Mouse (Mus musculus): ENCODE data around the gene Barhl2. TPM values are rescaled to one million over a fixed set of nuclear protein-coding genes. Genes with fewer than 3 reads are reported as not detected.

Gene Barhl2
- not detected for total RNA-seq (2023)

DNA sequence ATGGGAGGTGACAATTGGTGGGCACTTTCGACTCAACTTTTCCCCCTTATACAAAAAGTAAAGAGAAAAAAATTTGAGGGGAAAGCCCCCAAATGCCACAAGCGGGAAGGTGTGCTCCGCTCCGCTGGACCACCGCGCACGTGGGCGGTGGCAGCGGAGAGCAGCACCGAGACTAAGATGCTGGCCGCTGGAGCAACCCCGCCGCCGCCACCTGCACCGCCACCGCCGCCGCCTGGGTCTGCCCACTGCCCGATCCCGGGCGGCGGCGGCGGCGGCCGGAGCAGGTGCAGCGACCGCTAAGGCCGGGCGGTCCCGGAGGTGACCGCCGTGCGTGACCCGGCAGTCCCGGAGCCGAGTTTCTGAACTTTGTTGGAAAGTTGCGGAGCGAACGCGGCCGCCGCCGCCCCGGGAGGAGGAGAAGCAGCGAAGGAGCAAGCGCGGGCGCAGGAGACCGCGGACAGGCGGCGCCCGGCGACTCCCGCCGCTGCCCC is at the start of gene Barhl2:
Gene Barhl2, minus strand, starts transcription at position 181 of the 491 bp plus-strand sequence.

Other genes starting within 250 kb of the Barhl2 start
- not detected for gene Gm17304, start 150.9 kb upstream of the Barhl2 start, total RNA-seq (2023)
- 221 TPM for gene Zfp644, start 239.1 kb upstream of the Barhl2 start, total RNA-seq (2023)

Data from CD4-positive naive resting alpha-beta T cell, adult 76 days (primary cell).